Mouse (Mus musculus) MEL (cell line): ENCODE data around the gene Acod1. TPM values are rescaled to one million over a fixed set of nuclear protein-coding genes. Genes with fewer than 3 reads are reported as not detected.

Source experiments
- DNase-seq: peaks from one replicate; pipeline ENCODE4 v3.0.0; 2011; ENCODE audit warnings: low read depth, low spot score
- H3K27ac ChIP-seq: 2 replicates; pipeline ENCODE4 v1.5.1; 2012; ENCODE audit warnings: low read depth, mild to moderate bottlenecking, control low read depth, low read length, moderate library complexity; ENCODE audit not compliant: control insufficient read depth
- H3K27me3 ChIP-seq, 2 experiments: fragments of 150-350 bp in 1 of 2; sonication (generic) in 1 of 2; 2 replicates each; pipeline ENCODE4 v1.6.1; 2012; ENCODE audit warnings: low read length in 2 of 2, mild to moderate bottlenecking in 2 of 2, improper control_type of control experiment in 1 of 2, moderate library complexity in 1 of 2; ENCODE audit not compliant: insufficient read depth in 2 of 2, control insufficient read depth in 1 of 2
- H3K36me3 ChIP-seq, 2 experiments: 2 replicates each; pipeline ENCODE4 v1.6.1; 2012 to 2014; ENCODE audit warnings: low read length in 2 of 2, improper control_type of control experiment in 1 of 2, inconsistent platforms in 1 of 2, mild to moderate bottlenecking in 1 of 2; ENCODE audit not compliant: insufficient read depth in 2 of 2, control insufficient read depth in 1 of 2
- H3K4me1 ChIP-seq, 2 experiments: fragments of 150-350 bp in 1 of 2; sonication (generic) in 1 of 2; 2 replicates each; pipeline ENCODE4 v1.6.1; 2012; ENCODE audit warnings: low read length in 2 of 2, improper control_type of control experiment in 1 of 2, mild to moderate bottlenecking in 1 of 2; ENCODE audit not compliant: insufficient read depth in 2 of 2, control insufficient read depth in 1 of 2
- H3K4me3 ChIP-seq, 2 experiments: fragments of 150-350 bp in 1 of 2; sonication (generic) in 1 of 2; 2 replicates each; pipeline ENCODE4 v1.5.1; 2012; ENCODE audit warnings: low read depth in 2 of 2, low read length in 2 of 2, mild to moderate bottlenecking in 2 of 2, moderate library complexity in 2 of 2, control low read depth in 1 of 2, improper control_type of control experiment in 1 of 2; ENCODE audit not compliant: control insufficient read depth in 1 of 2, insufficient read depth in 1 of 2
- H3K79me2 ChIP-seq: 2 replicates; pipeline ENCODE4 v1.6.1; 2012; ENCODE audit warnings: mild to moderate bottlenecking, low read length, moderate library complexity; ENCODE audit not compliant: control insufficient read depth, poor library complexity, insufficient read depth
- H3K9ac ChIP-seq: 2 replicates; pipeline ENCODE4 v1.6.1; 2012; ENCODE audit warnings: low read depth, mild to moderate bottlenecking, control low read depth, low read length, moderate library complexity; ENCODE audit not compliant: control insufficient read depth, poor library complexity, severe bottlenecking
- H3K9me3 ChIP-seq: fragments of 150-350 bp; sonication (generic); replicated peaks from 2 replicates; pipeline ENCODE4 v1.6.1; 2012; ENCODE audit warnings: mild to moderate bottlenecking, low read length, improper control_type of control experiment, moderate library complexity; ENCODE audit not compliant: insufficient read depth
- BHLHE40 ChIP-seq: IDR thresholded peaks from 2 replicates; pipeline ENCODE4 v1.6.1; 2012; ENCODE audit warnings: low read depth, mild to moderate bottlenecking, inconsistent platforms, low read length, improper control_type of control experiment, borderline replicate concordance
- CHD1 ChIP-seq: IDR thresholded peaks from 2 replicates; pipeline ENCODE4 v1.6.1; 2012; ENCODE audit warnings: low read depth, mild to moderate bottlenecking, inconsistent platforms, low read length, improper control_type of control experiment
- CHD2 ChIP-seq: IDR thresholded peaks from 2 replicates; pipeline ENCODE4 v1.6.1; 2011; ENCODE audit warnings: low read length, improper control_type of control experiment
- E2F4 ChIP-seq: IDR thresholded peaks from 2 replicates; pipeline ENCODE4 v1.6.1; 2011; ENCODE audit warnings: low read depth, low read length, improper control_type of control experiment, borderline replicate concordance
- ELF1 ChIP-seq: IDR thresholded peaks from 2 replicates; pipeline ENCODE4 v1.6.1; 2014; ENCODE audit warnings: low read depth, mild to moderate bottlenecking, inconsistent platforms, low read length, improper control_type of control experiment, moderate library complexity
- ETS1 ChIP-seq: IDR thresholded peaks from 2 replicates; pipeline ENCODE4 v1.6.1; 2012; ENCODE audit warnings: low read depth, mild to moderate bottlenecking, inconsistent platforms, low read length, improper control_type of control experiment, moderate library complexity
- GATA1 ChIP-seq: IDR thresholded peaks from 2 replicates; pipeline ENCODE4 v1.6.1; 2011; ENCODE audit warnings: low read depth, low read length, improper control_type of control experiment
- HCFC1 ChIP-seq: IDR thresholded peaks from 2 replicates; pipeline ENCODE4 v1.6.1; 2012; ENCODE audit warnings: low read depth, mild to moderate bottlenecking, inconsistent platforms, low read length, improper control_type of control experiment, moderate library complexity
- JUND ChIP-seq: IDR thresholded peaks from 2 replicates; pipeline ENCODE4 v1.6.1; 2011; ENCODE audit warnings: low read depth, mild to moderate bottlenecking, improper control_type of control experiment, low read length
- KAT2A ChIP-seq: conservative IDR thresholded peaks from 2 replicates; pipeline ENCODE4 v1.6.1; 2012; ENCODE audit warnings: low read depth, low read length, improper control_type of control experiment, inconsistent platforms
- MAFK ChIP-seq: IDR thresholded peaks from 2 replicates; pipeline ENCODE4 v1.6.1; 2011; ENCODE audit warnings: low read depth, mild to moderate bottlenecking, low read length, improper control_type of control experiment, borderline replicate concordance
- MAZ ChIP-seq: IDR thresholded peaks from 2 replicates; pipeline ENCODE4 v1.6.1; 2012; ENCODE audit warnings: low read depth, mild to moderate bottlenecking, inconsistent platforms, low read length, improper control_type of control experiment
- MEF2A ChIP-seq: IDR thresholded peaks from 2 replicates; pipeline ENCODE4 v1.6.1; 2014; ENCODE audit warnings: low read depth, mild to moderate bottlenecking, inconsistent platforms, low read length, improper control_type of control experiment; ENCODE audit not compliant: poor library complexity, insufficient replicate concordance, severe bottlenecking; ENCODE audit errors: extremely low read depth
- MXI1 ChIP-seq: IDR thresholded peaks from 2 replicates; pipeline ENCODE4 v1.6.1; 2011; ENCODE audit warnings: mild to moderate bottlenecking, low read depth, low read length, improper control_type of control experiment
- MYB ChIP-seq: IDR thresholded peaks from 2 replicates; pipeline ENCODE4 v1.6.1; 2011; ENCODE audit warnings: mild to moderate bottlenecking, low read depth, low read length, improper control_type of control experiment
- MYC ChIP-seq: IDR thresholded peaks from 2 replicates; pipeline ENCODE4 v1.6.1; 2011; ENCODE audit warnings: low read depth, mild to moderate bottlenecking, low read length, improper control_type of control experiment, moderate library complexity
- NELFE ChIP-seq: IDR thresholded peaks from 2 replicates; pipeline ENCODE4 v1.6.1; 2011; ENCODE audit warnings: low read depth, low read length, improper control_type of control experiment
- RAD21 ChIP-seq: IDR thresholded peaks from 2 replicates; pipeline ENCODE4 v1.6.1; 2011; ENCODE audit warnings: mild to moderate bottlenecking, low read depth, low read length, improper control_type of control experiment
- RCOR1 ChIP-seq: IDR thresholded peaks from 2 replicates; pipeline ENCODE4 v1.6.1; 2012; ENCODE audit warnings: low read depth, mild to moderate bottlenecking, inconsistent platforms, low read length, improper control_type of control experiment
- SMC3 ChIP-seq: IDR thresholded peaks from 2 replicates; pipeline ENCODE4 v1.6.1; 2011; ENCODE audit warnings: low read depth, low read length, improper control_type of control experiment
- TCF12 ChIP-seq: IDR thresholded peaks from 2 replicates; pipeline ENCODE4 v1.6.1; 2014; ENCODE audit warnings: low read depth, mild to moderate bottlenecking, inconsistent platforms, low read length, improper control_type of control experiment, moderate library complexity
- USF2 ChIP-seq, 2 experiments: IDR thresholded peaks; 2 replicates each; pipeline ENCODE4 v1.6.1; 2011 to 2012; ENCODE audit warnings: improper control_type of control experiment in 2 of 2, low read length in 2 of 2, borderline replicate concordance in 1 of 2, inconsistent platforms in 1 of 2, low read depth in 1 of 2, mild to moderate bottlenecking in 1 of 2; ENCODE audit not compliant: insufficient read depth in 1 of 2
- ZC3H11A ChIP-seq: IDR thresholded peaks from 2 replicates; pipeline ENCODE4 v1.6.1; 2012; ENCODE audit warnings: low read depth, mild to moderate bottlenecking, inconsistent platforms, low read length, improper control_type of control experiment
- ZMIZ1 ChIP-seq: IDR thresholded peaks from 2 replicates; pipeline ENCODE4 v1.6.1; 2012; ENCODE audit warnings: low read depth, mild to moderate bottlenecking, inconsistent platforms, low read length, improper control_type of control experiment, moderate library complexity
- polyA plus RNA-seq, 2 experiments: library from polyadenylated mRNA; stranded (reverse) in 1 of 2; unstranded in 1 of 2; fragments of >175 nt in 1 of 2; fragments of >200 nt in 1 of 2; gene quantifications; 2 replicates each; pipeline versions ENCODE4 v1.2.1 to v1.2.4; 2012; ENCODE audit warnings: low replicate concordance in 2 of 2, low read depth in 1 of 2; ENCODE audit not compliant: insufficient read length in 2 of 2, insufficient read depth in 1 of 2, missing spikeins in 1 of 2
- total RNA-seq: library from RNA; depleted of rRNA; stranded (reverse); fragments of 300-350 nt; gene quantifications from 2 replicates; pipeline ENCODE4 v1.2.3, GENCODE M21; 2012

Gene Acod1
- total and polyA plus RNA-seq, 3 experiments: not detected

DNA sequence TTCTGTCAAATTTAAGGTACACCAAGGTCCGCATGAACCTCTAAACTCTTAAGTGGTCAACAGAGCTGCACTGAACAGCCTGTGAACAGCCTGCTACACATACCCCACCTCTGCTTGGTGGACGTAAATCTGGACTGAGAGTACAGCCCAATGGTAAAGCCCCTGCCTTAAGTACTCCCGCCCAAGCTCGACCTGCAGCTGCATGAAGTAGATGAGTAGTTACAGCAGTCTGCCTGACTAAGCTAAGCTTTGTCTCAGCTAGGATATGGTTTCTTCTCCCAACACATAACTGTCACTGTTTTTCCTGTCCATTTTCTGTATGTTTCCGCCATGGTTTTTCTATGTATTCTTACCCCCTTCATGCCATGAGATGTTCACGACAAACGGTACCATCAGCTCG is 49.0 kb downstream of the Acod1 start:
- Histone ChIP-seq H3K36me3 (peaks cover 3 to 24% of the 10 kb centered on the region in 2 experiments; a peak in 3 of 4 replicates), H3K27me3 (no peaks in the 10 kb centered on the region), H3K4me3 (no peak overlapping the region), H3K9ac (no peak overlapping the region), H3K4me1 (peaks cover 5 to 9% of the 10 kb centered on the region in 2 experiments; a peak in 1 of 4 replicates), H3K9me3 (no peaks in the 10 kb centered on the region), H3K27ac (no peak overlapping the region)
- DNase-seq: no peak
- TF ChIP-seq E2F4 (no peak), MXI1 (no peak), CHD1 (no peak), RAD21 (no peak), MYB (no peak), MEF2A (no peak), CHD2 (no peak), NELFE (no peak), USF2 (IDR thresholded peaks at IDR 0.05; ENCODE audit: borderline replicate concordance in 1 of 2, insufficient read depth in 1 of 2, low read depth in 1 of 2, low read length in 2 of 2) (no peak), ETS1 (no peak), GATA1 (no peak), RCOR1 (no peak), MAFK (no peak), SMC3 (no peak), TCF12 (no peak), BHLHE40 (no peak), HCFC1 (no peak)
- TF ChIP-seq, all 39 proteins: peak for 0
- peaks cover 29% of the 10 kb centered on the region for H3K79me2 ChIP-seq

DNA sequence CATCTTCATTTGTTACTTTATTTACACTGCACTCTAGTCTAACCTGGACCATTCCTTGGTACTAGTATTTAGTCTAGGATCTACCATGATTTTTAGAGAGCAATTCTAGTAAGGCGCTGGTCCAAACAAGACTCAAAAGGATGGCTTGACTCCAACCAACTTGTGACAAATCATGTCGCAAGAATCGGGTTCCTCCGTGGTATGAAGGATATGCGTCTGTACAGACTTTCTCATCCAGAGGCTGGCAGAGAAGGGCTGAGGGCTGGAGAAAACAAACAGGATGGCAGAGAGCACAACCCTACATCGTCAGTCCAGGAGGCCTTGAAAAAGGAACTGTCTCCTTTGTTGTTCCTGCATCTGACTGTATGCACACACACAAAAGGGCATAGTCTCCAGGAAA is 49.8 kb downstream of the Acod1 start:
- Histone ChIP-seq H3K79me2 (peaks cover 28% of the 10 kb centered on the region), H3K4me3 (no peak overlapping the region), H3K27me3 (no peaks in the 10 kb centered on the region), H3K4me1 (peaks cover 5 to 9% of the 10 kb centered on the region in 2 experiments; a peak in 1 of 4 replicates), H3K9ac (no peak overlapping the region), H3K36me3 (peaks cover 3 to 24% of the 10 kb centered on the region in 2 experiments; a peak in 3 of 4 replicates), H3K27ac (no peak overlapping the region), H3K9me3 (no peaks in the 10 kb centered on the region)
- TF ChIP-seq JUND: no peak
- no peak for TF ChIP-seq MYC
- TF ChIP-seq KAT2A: no peak
- no peak for TF ChIP-seq E2F4
- TF ChIP-seq SMC3: no peak
- no peak for TF ChIP-seq ETS1
- TF ChIP-seq BHLHE40: no peak
- TF ChIP-seq TCF12: no peak
- no peak for TF ChIP-seq MAZ
- TF ChIP-seq ZMIZ1: no peak
- TF ChIP-seq ZC3H11A: no peak
- no peak for TF ChIP-seq ELF1
- no peak for TF ChIP-seq MYB
- DNase-seq: no peak
